Mouse (Mus musculus): ENCODE measurements at regions not wholly inside any gene's neighbourhood (a gene's known extent, or its start where the extent isn't known, plus 50 kb on each side); places are given as distances from the start of the nearest gene placed in this dataset.

GRCm38 (mm10) chr11:24615436-24615835 lies 537.6 kb downstream of the Bcl11a start:
- Histone ChIP-seq H3K4me1 (ENCODE audit: control insufficient read depth, insufficient read depth, low read length) (no peaks in the 10 kb centered on the region), H3K4me2 (ENCODE audit: low read depth, low read length) (no peak overlapping the region), H3K9ac (ENCODE audit: low read length) (no peak overlapping the region), H3K27ac (ENCODE audit: low read length) (no peak overlapping the region), H3K9me3 (replicated peaks; ENCODE audit: control insufficient read depth, low read length) (no peaks in the 10 kb centered on the region), H3K27me3 (ENCODE audit: control insufficient read depth, insufficient read depth, low read length) (no peaks in the 10 kb centered on the region), H3K4me3 (ENCODE audit: low read length) (no peak overlapping the region), H3K36me3 (ENCODE audit: control insufficient read depth, insufficient read depth) (no peaks in the 10 kb centered on the region)
- no peak for ATAC-seq (replicated peaks; ENCODE audit: extremely low read depth, insufficient read depth, low FRiP score)
- WGBS: 77% methylated on average over 1 of the region's 1 CpGs

GRCm38 (mm10) chr11:24618586-24618985 lies 540.7 kb downstream of the Bcl11a start:
- Histone ChIP-seq H3K9me3 (replicated peaks; ENCODE audit: control insufficient read depth, low read length) (no peaks in the 10 kb centered on the region), H3K4me3 (ENCODE audit: low read length) (no peak overlapping the region), H3K4me2 (ENCODE audit: low read depth, low read length) (no peak overlapping the region), H3K36me3 (ENCODE audit: control insufficient read depth, insufficient read depth) (no peaks in the 10 kb centered on the region), H3K4me1 (ENCODE audit: control insufficient read depth, insufficient read depth, low read length) (no peaks in the 10 kb centered on the region), H3K27ac (ENCODE audit: low read length) (no peak overlapping the region), H3K27me3 (ENCODE audit: control insufficient read depth, insufficient read depth, low read length) (no peaks in the 10 kb centered on the region), H3K9ac (ENCODE audit: low read length) (no peak overlapping the region)
- no peak for ATAC-seq (replicated peaks; ENCODE audit: extremely low read depth, insufficient read depth, low FRiP score)
- 73% methylated on average over 2 of the region's 2 CpGs for WGBS

DNA sequence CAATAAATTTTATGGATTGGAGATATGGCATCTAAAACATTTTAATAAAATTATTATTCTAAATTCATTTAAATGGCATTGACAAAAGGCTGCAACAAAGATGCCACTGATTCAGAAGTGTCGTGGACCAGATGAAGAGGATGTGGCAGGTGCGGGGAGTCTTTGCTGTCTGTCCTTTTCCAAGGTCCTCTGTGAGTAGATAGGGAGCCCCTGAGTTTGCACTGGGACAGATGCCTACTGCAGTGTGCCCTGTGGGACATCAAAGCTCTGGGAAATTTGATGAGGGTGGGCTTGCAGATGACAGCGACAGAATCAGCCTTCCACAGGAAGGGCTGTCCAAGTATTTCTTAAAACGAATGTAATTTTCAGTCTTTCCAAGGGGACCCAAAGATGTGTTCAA lies 541.2 kb downstream of the Bcl11a start:
- Histone ChIP-seq H3K9ac (ENCODE audit: low read length) (no peak overlapping the region), H3K36me3 (ENCODE audit: control insufficient read depth, insufficient read depth) (no peaks in the 10 kb centered on the region), H3K4me3 (ENCODE audit: low read length) (no peak overlapping the region), H3K9me3 (replicated peaks; ENCODE audit: control insufficient read depth, low read length) (no peaks in the 10 kb centered on the region), H3K27me3 (ENCODE audit: control insufficient read depth, insufficient read depth, low read length) (no peaks in the 10 kb centered on the region), H3K4me2 (ENCODE audit: low read depth, low read length) (no peak overlapping the region), H3K4me1 (ENCODE audit: control insufficient read depth, insufficient read depth, low read length) (no peaks in the 10 kb centered on the region), H3K27ac (ENCODE audit: low read length) (no peak overlapping the region)
- WGBS: 66% methylated on average over 4 of the region's 4 CpGs
- ATAC-seq (replicated peaks; ENCODE audit: extremely low read depth, insufficient read depth, low FRiP score): no peak

GRCm38 (mm10) chr11:24628619-24629018 lies 550.8 kb downstream of the Bcl11a start:
- Histone ChIP-seq H3K4me2 (ENCODE audit: low read depth, low read length) (no peak overlapping the region), H3K9ac (ENCODE audit: low read length) (no peak overlapping the region), H3K9me3 (replicated peaks; ENCODE audit: control insufficient read depth, low read length) (no peaks in the 10 kb centered on the region), H3K27ac (ENCODE audit: low read length) (no peak overlapping the region), H3K36me3 (ENCODE audit: control insufficient read depth, insufficient read depth) (no peaks in the 10 kb centered on the region), H3K4me3 (ENCODE audit: low read length) (no peak overlapping the region), H3K4me1 (ENCODE audit: control insufficient read depth, insufficient read depth, low read length) (no peaks in the 10 kb centered on the region), H3K27me3 (ENCODE audit: control insufficient read depth, insufficient read depth, low read length) (no peaks in the 10 kb centered on the region)
- 56% methylated on average over 5 of the region's 5 CpGs for WGBS
- ATAC-seq (replicated peaks; ENCODE audit: extremely low read depth, insufficient read depth, low FRiP score): no peak

- no peak overlapping the region for H3K4me2 ChIP-seq (ENCODE audit: low read depth, low read length)
- H3K27me3 ChIP-seq (ENCODE audit: control insufficient read depth, insufficient read depth, low read length): no peaks in the 10 kb centered on the region
- H3K36me3 ChIP-seq (ENCODE audit: control insufficient read depth, insufficient read depth): no peaks in the 10 kb centered on the region
- no peak overlapping the region for H3K27ac ChIP-seq (ENCODE audit: low read length)
- H3K4me3 ChIP-seq (ENCODE audit: low read length): no peak overlapping the region
- H3K9me3 ChIP-seq (replicated peaks; ENCODE audit: control insufficient read depth, low read length): no peaks in the 10 kb centered on the region
- ATAC-seq (replicated peaks; ENCODE audit: extremely low read depth, insufficient read depth, low FRiP score): no peak
- H3K9ac ChIP-seq (ENCODE audit: low read length): no peak overlapping the region
- no peaks in the 10 kb centered on the region for H3K4me1 ChIP-seq (ENCODE audit: control insufficient read depth, insufficient read depth, low read length)
- 57% methylated on average over 4 of the region's 4 CpGs for WGBS
Observed at GRCm38 (mm10) chr11:24629431-24629830, 551.6 kb downstream of the Bcl11a start.

DNA sequence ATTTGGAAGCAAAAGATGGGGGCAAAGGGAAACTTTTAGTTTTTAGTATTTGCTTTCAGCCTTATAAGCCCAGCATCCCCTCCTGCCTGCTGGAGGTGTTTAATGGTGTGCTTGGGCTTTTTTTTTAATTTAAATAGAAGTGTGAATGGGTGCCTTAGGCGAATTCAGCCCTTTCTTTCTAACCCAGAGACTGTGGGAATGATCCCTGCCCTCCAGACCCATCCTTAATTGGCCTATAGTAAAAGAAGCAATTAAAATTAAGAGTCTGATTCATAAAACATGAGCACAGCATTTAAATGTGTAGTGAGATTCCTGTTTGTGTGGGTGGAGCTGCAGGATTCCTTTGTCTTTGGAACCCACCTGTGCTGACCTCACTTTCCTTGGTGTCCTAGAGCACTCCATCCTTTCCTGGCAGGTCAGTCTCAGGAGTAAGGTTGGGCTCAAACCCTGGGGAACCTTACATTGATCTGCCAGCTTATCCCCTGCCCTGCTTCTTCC lies 552.6 kb downstream of the Bcl11a start:
- Histone ChIP-seq H3K4me3 (ENCODE audit: low read length) (no peak overlapping the region), H3K9me3 (replicated peaks; ENCODE audit: control insufficient read depth, low read length) (no peaks in the 10 kb centered on the region), H3K27ac (ENCODE audit: low read length) (no peak overlapping the region), H3K4me2 (ENCODE audit: low read depth, low read length) (no peak overlapping the region), H3K36me3 (ENCODE audit: control insufficient read depth, insufficient read depth) (no peaks in the 10 kb centered on the region), H3K9ac (ENCODE audit: low read length) (no peak overlapping the region), H3K27me3 (ENCODE audit: control insufficient read depth, insufficient read depth, low read length) (no peaks in the 10 kb centered on the region), H3K4me1 (ENCODE audit: control insufficient read depth, insufficient read depth, low read length) (no peaks in the 10 kb centered on the region)
- no peak for ATAC-seq (replicated peaks; ENCODE audit: extremely low read depth, insufficient read depth, low FRiP score)
- WGBS: 39% methylated on average over 1 of the region's 1 CpGs

DNA sequence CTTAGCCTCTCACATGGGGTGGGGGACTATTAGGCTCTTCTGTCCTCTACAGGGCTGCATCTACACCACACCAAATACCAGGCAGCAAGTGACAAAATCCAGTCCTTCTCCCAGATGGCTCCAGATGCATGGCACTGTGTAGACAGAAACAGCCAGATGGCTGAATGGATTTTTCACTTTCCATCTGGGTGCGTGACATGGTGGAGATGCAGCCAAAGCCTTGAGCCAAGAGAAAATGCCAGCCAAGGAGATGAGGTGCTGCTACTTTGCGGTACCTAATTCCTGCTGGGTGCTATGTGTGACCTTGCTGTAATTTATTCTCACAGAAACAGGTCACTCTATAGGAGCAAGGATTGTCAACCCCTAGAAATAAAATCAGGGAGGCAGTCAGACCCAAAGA lies 553.8 kb downstream of the Bcl11a start:
- WGBS: 89% methylated on average over 2 of the region's 2 CpGs
- H3K27ac ChIP-seq (ENCODE audit: low read length): no peak overlapping the region
- H3K4me3 ChIP-seq (ENCODE audit: low read length): no peak overlapping the region
- no peak overlapping the region for H3K4me2 ChIP-seq (ENCODE audit: low read depth, low read length)
- no peaks in the 10 kb centered on the region for H3K4me1 ChIP-seq (ENCODE audit: control insufficient read depth, insufficient read depth, low read length)
- no peak overlapping the region for H3K9ac ChIP-seq (ENCODE audit: low read length)
- H3K36me3 ChIP-seq (ENCODE audit: control insufficient read depth, insufficient read depth): no peaks in the 10 kb centered on the region
- no peaks in the 10 kb centered on the region for H3K9me3 ChIP-seq (replicated peaks; ENCODE audit: control insufficient read depth, low read length)
- ATAC-seq (replicated peaks; ENCODE audit: extremely low read depth, insufficient read depth, low FRiP score): no peak
- no peaks in the 10 kb centered on the region for H3K27me3 ChIP-seq (ENCODE audit: control insufficient read depth, insufficient read depth, low read length)

DNA sequence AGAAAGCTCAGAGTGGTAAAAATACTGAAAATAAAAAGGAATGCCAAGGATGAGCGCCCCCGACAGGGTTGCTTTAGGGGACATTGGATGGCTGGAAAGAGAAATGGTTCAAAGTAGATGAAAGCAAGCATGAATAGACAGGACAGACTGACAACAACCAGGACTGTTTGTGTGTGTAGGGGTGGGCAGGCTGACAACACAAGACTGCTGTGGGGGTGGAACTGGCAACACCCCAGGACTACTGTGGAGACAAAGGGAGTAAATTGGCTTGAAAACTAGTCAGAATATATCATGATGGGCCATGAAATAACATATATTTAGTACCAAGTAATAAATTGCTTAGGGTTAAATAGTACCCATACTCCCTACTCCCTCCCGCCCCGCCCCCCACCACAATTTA lies 558.9 kb downstream of the Bcl11a start:
- no peak overlapping the region for H3K4me2 ChIP-seq (ENCODE audit: low read depth, low read length)
- no peak overlapping the region for H3K9ac ChIP-seq (ENCODE audit: low read length)
- 85% methylated on average over 4 of the region's 4 CpGs for WGBS

DNA sequence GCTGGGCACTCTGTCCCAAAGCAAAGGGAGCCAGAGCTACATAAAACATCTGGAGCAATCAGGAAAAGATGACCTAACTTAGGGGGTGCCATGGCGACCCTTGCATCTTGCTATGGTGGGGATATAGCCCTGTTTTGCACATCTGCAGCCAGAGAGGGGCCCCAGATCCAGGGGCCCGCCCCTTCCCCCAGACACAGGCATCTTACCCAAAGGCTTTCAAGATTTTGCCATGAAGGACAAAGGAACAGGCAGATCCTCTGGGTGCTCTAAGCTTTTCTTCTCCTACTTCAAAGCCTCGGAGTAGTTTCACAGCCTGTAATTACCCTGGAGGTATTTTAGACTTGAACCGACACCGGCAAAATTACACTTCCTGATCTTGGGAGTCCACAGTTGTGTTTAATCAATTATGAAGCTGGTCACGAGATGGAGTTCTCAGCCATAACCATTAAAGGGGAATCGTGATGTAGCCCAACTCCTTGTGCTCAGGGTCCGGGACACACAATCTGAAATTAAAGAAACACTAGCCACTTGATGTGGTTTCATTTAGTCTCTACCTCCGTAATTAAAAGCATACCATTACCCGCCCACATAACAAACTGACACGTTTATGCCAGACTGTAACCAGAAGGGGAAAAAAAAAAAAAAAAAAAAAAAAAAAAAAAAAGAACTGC lies 565.7 kb downstream of the Bcl11a start:
- H3K27me3 ChIP-seq (ENCODE audit: control insufficient read depth, insufficient read depth, low read length): no peaks in the 10 kb centered on the region
- no peak overlapping the region for H3K4me2 ChIP-seq (ENCODE audit: low read depth, low read length)
- WGBS: 79% methylated on average over 11 of the region's 11 CpGs
- no peak overlapping the region for H3K4me3 ChIP-seq (ENCODE audit: low read length)
- H3K27ac ChIP-seq (ENCODE audit: low read length): no peak overlapping the region
- H3K9ac ChIP-seq (ENCODE audit: low read length): no peak overlapping the region
- no peaks in the 10 kb centered on the region for H3K36me3 ChIP-seq (ENCODE audit: control insufficient read depth, insufficient read depth)
- ATAC-seq (replicated peaks; ENCODE audit: extremely low read depth, insufficient read depth, low FRiP score): no peak
- H3K4me1 ChIP-seq (ENCODE audit: control insufficient read depth, insufficient read depth, low read length): no peaks in the 10 kb centered on the region
- 0 out of 2 replicates have a peak, but pooled peaks cover 2% of the 10 kb centered on the region for H3K9me3 ChIP-seq (replicated peaks; ENCODE audit: control insufficient read depth, low read length)

More for the DNA sequence above, 558.9 kb downstream of the Bcl11a start:
- Histone ChIP-seq H3K27ac (ENCODE audit: low read length) (no peak overlapping the region), H3K4me3 (ENCODE audit: low read length) (no peak overlapping the region), H3K9me3 (replicated peaks; ENCODE audit: control insufficient read depth, low read length) (0 out of 2 replicates have a peak, but pooled peaks cover 2% of the 10 kb centered on the region), H3K27me3 (ENCODE audit: control insufficient read depth, insufficient read depth, low read length) (no peaks in the 10 kb centered on the region), H3K4me1 (ENCODE audit: control insufficient read depth, insufficient read depth, low read length) (no peaks in the 10 kb centered on the region), H3K36me3 (ENCODE audit: control insufficient read depth, insufficient read depth) (no peaks in the 10 kb centered on the region)
- no peak for ATAC-seq (replicated peaks; ENCODE audit: extremely low read depth, insufficient read depth, low FRiP score)

Measured in heart, embryonic 16.5 days (tissue).